Mouse (Mus musculus) CH12.LX (cell line): ENCODE results near the gene Dcaf10. TPM values are rescaled to one million over a fixed set of nuclear protein-coding genes. Genes with fewer than 3 reads are reported as not detected.

Experiments
- DNase-seq: peaks from one replicate; pipeline ENCODE4 v3.0.0-alpha.2; 2013; ENCODE audit errors: extremely low read depth
- H3K27ac ChIP-seq: 2 replicates; pipeline ENCODE4 v1.5.1; 2012; ENCODE audit warnings: low read depth, mild to moderate bottlenecking, control low read depth, moderate library complexity; ENCODE audit not compliant: insufficient read depth
- H3K27me3 ChIP-seq: replicated peaks from 2 replicates; pipeline ENCODE3; 2012; ENCODE audit warnings: inconsistent platforms
- H3K36me3 ChIP-seq, 2 experiments: replicated peaks in 1 of 2; 2 replicates each; pipeline versions ENCODE3 to v1.6.1; 2012; ENCODE audit warnings: inconsistent platforms in 1 of 2, low read length in 1 of 2, mild to moderate bottlenecking in 1 of 2, mixed read lengths in 1 of 2, moderate library complexity in 1 of 2; ENCODE audit not compliant: control insufficient read depth in 1 of 2, insufficient read depth in 1 of 2
- H3K4me1 ChIP-seq, 2 experiments: 2 replicates each; pipeline ENCODE4 v1.6.1; 2012; ENCODE audit warnings: inconsistent platforms in 1 of 2, moderate library complexity in 1 of 2; ENCODE audit not compliant: insufficient read depth in 2 of 2, control insufficient read depth in 1 of 2
- H3K4me2 ChIP-seq: 2 replicates; pipeline ENCODE4 v1.6.1; 2012; ENCODE audit warnings: low read depth, mild to moderate bottlenecking, control low read depth; ENCODE audit not compliant: poor library complexity, insufficient read depth, severe bottlenecking
- H3K4me3 ChIP-seq, 3 experiments: fragments of 150-350 bp in 1 of 3; sonication (generic) in 1 of 3; replicated peaks in 1 of 3; 2 replicates each; pipeline versions ENCODE3 to v1.5.1; 2011 to 2012; ENCODE audit warnings: low read depth in 2 of 3, low read length in 2 of 3, mild to moderate bottlenecking in 2 of 3, moderate library complexity in 2 of 3, control low read depth in 1 of 3, improper control_type of control experiment in 1 of 3, inconsistent platforms in 1 of 3, mixed read lengths in 1 of 3; ENCODE audit not compliant: poor library complexity in 1 of 3
- H3K79me2 ChIP-seq: replicated peaks from 2 replicates; pipeline ENCODE4 v1.6.1; 2012; ENCODE audit warnings: mild to moderate bottlenecking, moderate library complexity; ENCODE audit not compliant: control insufficient read depth, poor library complexity, insufficient read depth, severe bottlenecking; ENCODE audit errors: extremely low read depth
- H3K9ac ChIP-seq: 2 replicates; pipeline ENCODE4 v1.6.1; 2012; ENCODE audit warnings: low read depth, mild to moderate bottlenecking, control low read depth, moderate library complexity; ENCODE audit not compliant: insufficient read depth
- H3K9me3 ChIP-seq: replicated peaks from 2 replicates; pipeline ENCODE3; 2012; ENCODE audit warnings: low read length, inconsistent platforms, mixed read lengths
- BHLHE40 ChIP-seq: IDR thresholded peaks from 2 replicates; pipeline ENCODE4 v1.6.1; 2011; ENCODE audit warnings: mild to moderate bottlenecking, low read depth, low read length, improper control_type of control experiment
- CHD1 ChIP-seq: IDR thresholded peaks from 2 replicates; pipeline ENCODE4 v1.6.1; 2012; ENCODE audit warnings: low read depth, low read length, improper control_type of control experiment, inconsistent platforms
- CHD2 ChIP-seq: IDR thresholded peaks from 2 replicates; pipeline ENCODE4 v1.6.1; 2011; ENCODE audit warnings: low read length, improper control_type of control experiment
- E2F4 ChIP-seq: IDR thresholded peaks from 2 replicates; pipeline ENCODE4 v1.6.1; 2011; ENCODE audit warnings: low read depth, low read length, improper control_type of control experiment; ENCODE audit not compliant: insufficient replicate concordance
- EP300 ChIP-seq: IDR thresholded peaks from 2 replicates; pipeline ENCODE4 v1.6.1; 2011; ENCODE audit warnings: low read length, improper control_type of control experiment
- GABPA ChIP-seq: IDR thresholded peaks from 2 replicates; pipeline ENCODE4 v1.6.1; 2012; ENCODE audit warnings: low read depth, low read length, improper control_type of control experiment, inconsistent platforms; ENCODE audit not compliant: insufficient replicate concordance
- HCFC1 ChIP-seq: IDR thresholded peaks from 2 replicates; pipeline ENCODE4 v1.6.1; 2012; ENCODE audit warnings: low read depth, mild to moderate bottlenecking, inconsistent platforms, low read length, improper control_type of control experiment
- IRF4 ChIP-seq: IDR thresholded peaks from 2 replicates; pipeline ENCODE4 v1.6.1; 2014; ENCODE audit warnings: low read depth, mild to moderate bottlenecking, inconsistent platforms, low read length, improper control_type of control experiment
- JUN ChIP-seq: IDR thresholded peaks from 2 replicates; pipeline ENCODE4 v1.6.1; 2011; ENCODE audit warnings: low read depth, mild to moderate bottlenecking, low read length, improper control_type of control experiment, moderate library complexity; ENCODE audit not compliant: insufficient read depth
- KAT2A ChIP-seq: IDR thresholded peaks from 2 replicates; pipeline ENCODE4 v1.6.1; 2012; ENCODE audit warnings: low read length, improper control_type of control experiment, inconsistent platforms; ENCODE audit not compliant: insufficient replicate concordance
- MAFK ChIP-seq: IDR thresholded peaks from 2 replicates; pipeline ENCODE4 v1.6.1; 2011; ENCODE audit warnings: low read length, improper control_type of control experiment; ENCODE audit not compliant: insufficient replicate concordance
- MAZ ChIP-seq: IDR thresholded peaks from 2 replicates; pipeline ENCODE4 v1.6.1; 2012; ENCODE audit warnings: low read depth, mild to moderate bottlenecking, inconsistent platforms, low read length, improper control_type of control experiment, moderate library complexity
- MEF2A ChIP-seq: IDR thresholded peaks from 2 replicates; pipeline ENCODE4 v1.6.1; 2014; ENCODE audit warnings: low read depth, mild to moderate bottlenecking, inconsistent platforms, low read length, improper control_type of control experiment, borderline replicate concordance
- MXI1 ChIP-seq: IDR thresholded peaks from 2 replicates; pipeline ENCODE4 v1.6.1; 2011; ENCODE audit warnings: mild to moderate bottlenecking, low read depth, low read length, improper control_type of control experiment
- MYC ChIP-seq: IDR thresholded peaks from 2 replicates; pipeline ENCODE4 v1.6.1; 2011; ENCODE audit warnings: low read depth, mild to moderate bottlenecking, improper control_type of control experiment, low read length
- NELFE ChIP-seq: IDR thresholded peaks from 2 replicates; pipeline ENCODE4 v1.6.1; 2011; ENCODE audit warnings: low read depth, low read length, improper control_type of control experiment
- PAX5 ChIP-seq: IDR thresholded peaks from 2 replicates; pipeline ENCODE4 v1.6.1; 2012; ENCODE audit warnings: low read length, inconsistent platforms, mixed read lengths
- POLR2A ChIP-seq: IDR thresholded peaks from 2 replicates; pipeline ENCODE4 v1.6.1; 2011; ENCODE audit warnings: low read depth, mild to moderate bottlenecking, improper control_type of control experiment, low read length
- RAD21 ChIP-seq: IDR thresholded peaks from 2 replicates; pipeline ENCODE4 v1.6.1; 2011; ENCODE audit warnings: low read depth, mild to moderate bottlenecking, low read length, improper control_type of control experiment, moderate library complexity
- SMC3 ChIP-seq: IDR thresholded peaks from 2 replicates; pipeline ENCODE4 v1.6.1; 2011; ENCODE audit warnings: low read depth, low read length, improper control_type of control experiment
- TBP ChIP-seq: conservative IDR thresholded peaks from 2 replicates; pipeline ENCODE4 v1.6.1; 2011; ENCODE audit warnings: low read depth, low read length, improper control_type of control experiment
- UBTF ChIP-seq: IDR thresholded peaks from 2 replicates; pipeline ENCODE4 v1.6.1; 2012; ENCODE audit warnings: low read depth, mild to moderate bottlenecking, inconsistent platforms, low read length, improper control_type of control experiment, moderate library complexity
- USF1 ChIP-seq: IDR thresholded peaks from 2 replicates; pipeline ENCODE4 v1.6.1; 2014; ENCODE audit warnings: low read depth, mild to moderate bottlenecking, inconsistent platforms, low read length, improper control_type of control experiment
- ZC3H11A ChIP-seq: IDR thresholded peaks from 2 replicates; pipeline ENCODE4 v1.6.1; 2012; ENCODE audit warnings: low read depth, mild to moderate bottlenecking, inconsistent platforms, low read length, improper control_type of control experiment
- ZNF384 ChIP-seq: IDR thresholded peaks from 2 replicates; pipeline ENCODE4 v1.6.1; 2012; ENCODE audit warnings: low read depth, low read length, improper control_type of control experiment, inconsistent platforms
- dilution Hi-C: fragments of 300-500 bp; cut with MboI; formaldehyde crosslinking; loops from 2 replicates; pipeline ENCODE4 v1.14.3; 2020; ENCODE audit warnings: low sequenced_read_pairs; ENCODE audit not compliant: extremely low pct_unique_long_range_greater_than_20kb, extremely low pct_ligation_motif_present
- in situ Hi-C: fragments of 300-500 bp; cut with MboI; formaldehyde crosslinking; loops from 3 replicates; pipeline ENCODE4 v1.14.3; 2019; ENCODE audit warnings: low sequenced_read_pairs, low pct_ligation_motif_present, low pct_unique_long_range_greater_than_20kb, mixed read lengths
- polyA plus RNA-seq: library from polyadenylated mRNA; unstranded; fragments of >175 nt; gene quantifications from 2 replicates; pipeline ENCODE4 v1.2.1, GENCODE M21; 2012; ENCODE audit warnings: low read depth; ENCODE audit not compliant: insufficient read length
- total RNA-seq, 2 experiments: library from RNA; depleted of rRNA; stranded (reverse); fragments of 300-350 nt in 1 of 2; fragments of >200 nt in 1 of 2; gene quantifications; 2 replicates each; pipeline ENCODE4 v1.2.3; 2012 to 2014

Dcaf10 gene
- total and polyA plus RNA-seq, 3 experiments = 6.8 to 11.6 (median 11.1) TPM

GRCm38 (mm10) chr4:45402281-45402680 lies 60.4 kb downstream of the Dcaf10 start:
- dilution Hi-C loops (no loop called here), in situ Hi-C loops (loop anchor here (10.0 kb wide), 1 partner anchor 297 kb away; the partner anchor contains the start of gene Tomm5)
- Histone ChIP-seq H3K4me1 (peaks cover 21 to 57% of the 10 kb centered on the region in 2 experiments), H3K36me3 (peaks cover 50 to 67% of the 10 kb centered on the region in 2 experiments), H3K79me2 (peaks cover 38% of the 10 kb centered on the region), H3K4me2 (no peak overlapping the region), H3K27me3 (no peaks in the 10 kb centered on the region), H3K9me3 (no peaks in the 10 kb centered on the region), H3K9ac (no peak overlapping the region), H3K4me3 (no peak overlapping the region), H3K27ac (no peak overlapping the region)
- DNase-seq = no peak
- no peak for TF ChIP-seq CHD1
- TF ChIP-seq IRF4 = no peak
- TF ChIP-seq USF1 = no peak
- no peak for TF ChIP-seq GABPA

GRCm38 (mm10) chr4:45402878-45403498 lies 61.1 kb downstream of the Dcaf10 start:
- dilution Hi-C loops = no loop called here
- peak overlapping the region; percentile 50; the same call in 1 of the 2 replicates for H3K27ac ChIP-seq
- peak; percentile 43 for DNase-seq

GRCm38 (mm10) chr4:45403499-45403878 lies 61.6 kb downstream of the Dcaf10 start:
- Histone ChIP-seq H3K9ac (no peak overlapping the region), H3K36me3 (peaks cover 43 to 58% of the 10 kb centered on the region in 2 experiments), H3K79me2 (peaks cover 44% of the 10 kb centered on the region), H3K27ac (peak overlapping the region; percentile 50; the same call in 1 of the 2 replicates), H3K4me1 (peaks cover 21 to 57% of the 10 kb centered on the region in 2 experiments), H3K27me3 (no peaks in the 10 kb centered on the region), H3K9me3 (no peaks in the 10 kb centered on the region), H3K4me2 (peak overlapping the region; percentile 41), H3K4me3 (no peak overlapping the region)
- peak; percentile 67 for DNase-seq
- dilution Hi-C loops = no loop called here
- no peak for TF ChIP-seq KAT2A
- no peak for TF ChIP-seq E2F4
- no peak for TF ChIP-seq UBTF
- TF ChIP-seq ZC3H11A = no peak
- no peak for TF ChIP-seq EP300
- no peak for TF ChIP-seq SMC3
- no peak for TF ChIP-seq HCFC1
- no peak for TF ChIP-seq RAD21
- no peak for TF ChIP-seq MEF2A
- no peak for TF ChIP-seq POLR2A
- TF ChIP-seq TBP = no peak
- no peak for TF ChIP-seq MYC
- no peak for TF ChIP-seq ZNF384
- TF ChIP-seq CHD2 = no peak
- no peak for TF ChIP-seq CHD1
- TF ChIP-seq MAZ = no peak
- no peak for TF ChIP-seq MAFK
- TF ChIP-seq JUN = no peak
- TF ChIP-seq BHLHE40 = no peak
- no peak for TF ChIP-seq NELFE
- in situ Hi-C loops = loop anchor here (10.0 kb wide), 1 partner anchor 299 kb away; the partner anchor contains the start of gene Tomm5

More at GRCm38 (mm10) chr4:45402878-45403498, 61.1 kb downstream of the Dcaf10 start:
- Histone ChIP-seq H3K9me3 (no peaks in the 10 kb centered on the region), H3K9ac (no peak overlapping the region)
- in situ Hi-C loops = loop anchor here (10.0 kb wide), 1 partner anchor 298 kb away; the partner anchor contains the start of gene Tomm5
- TF ChIP-seq PAX5 (no peak), MXI1 (no peak), GABPA (no peak), NELFE (no peak), CHD1 (no peak), USF1 (no peak)
- TF ChIP-seq, all 38 proteins: peak for 0
- Histone ChIP-seq H3K4me3 (no peak overlapping the region), H3K36me3 (peaks cover 47 to 63% of the 10 kb centered on the region in 2 experiments), H3K4me2 (peak overlapping the region; percentile 41), H3K4me1 (peaks cover 21 to 57% of the 10 kb centered on the region in 2 experiments), H3K79me2 (peaks cover 42% of the 10 kb centered on the region), H3K27me3 (no peaks in the 10 kb centered on the region)
